Mouse (Mus musculus): ENCODE measurements around the gene 4632433K11Rik. TPM values are rescaled to one million over a fixed set of nuclear protein-coding genes. Genes with fewer than 3 reads are reported as not detected.
"Not testable (repeated sequence)": the region's sequence is repeated elsewhere in the genome, so short reads cannot be mapped to it uniquely, and the experiment has no call there.

Gene 4632433K11Rik
- polyA plus RNA-seq (2015; fragmentation: Nextera tagmentation; extraction: Ambion mirVana), result not detected in 2 replicates

DNA sequence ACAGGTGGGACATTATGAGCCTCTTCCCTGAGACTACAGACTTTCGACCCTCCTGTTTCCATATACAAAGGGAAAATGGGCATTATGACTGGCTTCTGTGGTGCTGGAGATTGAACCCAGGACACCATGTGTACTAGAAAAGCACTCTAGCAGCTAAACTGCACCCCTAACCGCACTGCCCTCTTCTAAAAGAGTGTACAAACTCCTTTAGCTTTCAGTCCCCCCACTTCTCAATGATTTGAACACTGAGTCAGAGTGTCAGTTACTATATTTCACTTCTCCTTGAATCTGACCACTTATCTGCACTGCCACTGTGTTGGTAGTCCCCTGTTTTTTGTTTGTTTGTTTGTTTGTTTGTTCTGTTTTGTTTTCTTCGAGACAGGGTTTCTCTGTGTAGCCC, at the start of gene 4632433K11Rik:
Gene 4632433K11Rik (plus strand): TSS at position 301 of the 400 bp plus-strand sequence.
- WGBS, result 91% methylated on average over 3 of the region's 3 CpGs

DNA sequence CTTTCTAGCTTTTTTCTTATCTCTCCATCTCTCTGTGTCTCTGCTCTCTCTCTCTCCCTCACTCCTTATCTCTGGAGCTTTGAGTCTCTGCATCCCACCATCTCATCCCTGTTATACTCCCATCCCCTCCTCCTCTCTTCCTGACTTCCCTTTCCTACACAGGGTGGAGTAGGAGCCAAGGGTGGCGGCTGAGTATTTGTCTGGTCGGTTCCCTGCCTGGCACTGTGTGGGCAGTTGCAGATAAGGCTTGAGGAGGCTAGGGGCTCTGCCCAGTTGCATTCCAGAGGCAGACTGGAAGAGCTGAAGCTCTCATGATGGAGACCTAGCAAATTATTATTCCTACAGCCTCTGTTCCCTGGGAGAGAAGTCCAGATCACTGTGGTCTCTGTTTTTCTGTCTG, 45.7 kb upstream of the 4632433K11Rik start:
- H3K9ac ChIP-seq, result no peak overlapping the region
- ATAC-seq (ENCODE audit: low FRiP score, low read depth), result no peak
- H3K4me1 ChIP-seq (replicated peaks), result peaks cover 4% of the 10 kb centered on the region
- peaks cover 24% of the 10 kb centered on the region for H3K36me3 ChIP-seq
- H3K4me2 ChIP-seq, result no peak overlapping the region
- H3K27ac ChIP-seq (replicated peaks), result no peak overlapping the region
- WGBS, result 62% methylated on average over 2 of the region's 2 CpGs
- H3K27me3 ChIP-seq, result no peaks in the 10 kb centered on the region
- no peak overlapping the region for H3K4me3 ChIP-seq
- H3K9me3 ChIP-seq, result no peaks in the 10 kb centered on the region

More for the DNA sequence above, at the start of gene 4632433K11Rik:
- H3K36me3 ChIP-seq, result peaks cover 65% of the 10 kb centered on the region
- no peak within 1 kb of the TSS for H3K4me2 ChIP-seq
- H3K4me1 ChIP-seq (replicated peaks), result peaks cover 9% of the 10 kb centered on the region
- ATAC-seq (ENCODE audit: low FRiP score, low read depth), result no peak
- no peak within 1 kb of the TSS for H3K4me3 ChIP-seq
- no peaks in the 10 kb centered on the region for H3K27me3 ChIP-seq
- H3K27ac ChIP-seq (replicated peaks), result no peak within 1 kb of the TSS
- no peak within 1 kb of the TSS for H3K9ac ChIP-seq
- H3K9me3 ChIP-seq, result peaks cover 8% of the 10 kb centered on the region

DNA sequence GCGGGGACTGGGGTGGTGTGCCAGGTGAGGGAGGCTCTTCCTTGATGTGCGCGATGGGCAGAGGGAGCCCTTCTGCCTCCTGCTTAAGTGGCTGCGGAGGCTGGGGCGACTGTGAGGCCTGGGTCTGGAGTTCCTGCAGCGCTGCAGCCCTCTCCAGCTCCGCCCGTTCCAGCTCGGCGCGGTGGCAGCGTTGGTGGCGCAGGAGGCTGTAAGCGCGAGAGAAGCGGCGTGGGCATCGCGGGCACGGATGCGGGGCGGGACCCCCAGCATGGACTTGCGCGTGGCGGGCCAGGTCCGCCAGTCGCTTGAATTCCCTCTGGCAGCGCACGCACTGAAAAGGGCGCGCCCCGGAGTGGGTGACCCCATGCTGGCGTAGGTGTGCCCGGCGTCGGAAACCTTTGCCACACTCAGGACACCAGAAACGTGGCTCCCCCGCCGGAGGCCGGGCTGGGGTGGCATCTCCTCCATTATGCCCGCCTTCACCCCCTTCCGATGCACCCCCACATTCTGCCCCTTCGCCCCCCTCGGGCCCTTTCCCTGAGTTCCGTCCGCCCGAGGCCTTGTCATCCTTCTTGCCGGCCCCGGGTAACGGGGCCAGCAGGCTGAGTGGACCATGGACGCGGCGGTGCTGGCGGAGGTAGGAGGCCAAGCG, 40.4 kb upstream of the 4632433K11Rik start:
- H3K9me3 ChIP-seq, result no peaks in the 10 kb centered on the region
- H3K27me3 ChIP-seq, result no peaks in the 10 kb centered on the region
- H3K4me1 ChIP-seq (replicated peaks), result peaks cover 35% of the 10 kb centered on the region
- no peak overlapping the region for H3K27ac ChIP-seq (replicated peaks)
- H3K36me3 ChIP-seq, result peaks cover 29% of the 10 kb centered on the region
- WGBS, result 32% methylated on average over 55 of the region's 55 CpGs
- 0 out of 2 replicates have a peak overlapping the region, but pooled peaks have one; percentile 28 for H3K9ac ChIP-seq
- no peak for ATAC-seq (ENCODE audit: low FRiP score, low read depth)
- peak overlapping the region; percentile 86 for H3K4me2 ChIP-seq
- H3K4me3 ChIP-seq, result peak overlapping the region; percentile 73

DNA sequence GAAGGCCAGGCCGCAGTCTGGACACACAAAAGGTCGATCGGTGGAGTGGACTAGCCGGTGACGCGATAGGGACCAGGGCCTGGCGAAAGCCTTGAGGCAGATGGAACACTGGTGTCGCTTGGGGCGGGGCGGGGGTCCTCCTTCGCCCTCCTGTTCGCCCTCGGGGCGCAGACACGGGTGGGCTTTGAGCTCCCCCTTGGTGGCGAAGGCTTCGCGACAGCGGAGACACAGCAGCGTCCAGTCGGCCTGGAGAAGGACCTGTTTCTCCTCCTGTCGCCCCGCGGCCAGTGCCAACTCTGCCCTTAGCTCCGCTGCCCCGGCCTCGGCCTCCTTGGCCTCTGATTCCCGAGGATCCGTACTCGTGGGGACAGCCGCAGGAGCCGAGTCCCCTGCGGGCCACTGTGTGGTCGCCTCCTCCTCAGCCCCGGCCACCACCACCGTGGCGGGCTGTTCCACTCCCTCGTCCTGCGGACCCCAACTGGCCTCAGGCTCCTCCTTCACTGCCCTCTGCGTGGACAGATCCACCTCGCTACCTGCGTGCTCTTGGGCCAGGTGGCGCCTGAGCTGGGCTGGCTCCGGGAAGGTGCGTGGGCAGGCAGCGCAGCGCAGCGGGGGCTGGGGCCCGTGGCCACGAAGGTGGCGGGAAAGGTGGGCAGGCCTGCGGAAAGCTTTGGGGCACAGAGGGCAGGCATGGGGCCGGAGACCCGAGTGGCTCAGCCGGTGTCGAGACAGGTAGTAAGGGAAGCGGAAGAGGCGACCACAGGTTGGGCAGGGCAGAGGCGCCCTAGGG, 39.7 kb upstream of the 4632433K11Rik start:
- Histone ChIP-seq H3K4me2 (peak overlapping the region; percentile 86), H3K36me3 (peaks cover 29% of the 10 kb centered on the region), H3K9ac (0 out of 2 replicates have a peak overlapping the region, but pooled peaks have one; percentile 28), H3K27me3 (no peaks in the 10 kb centered on the region), H3K4me3 (peak overlapping the region; percentile 73), H3K9me3 (no peaks in the 10 kb centered on the region), H3K4me1 (replicated peaks) (peaks cover 35% of the 10 kb centered on the region), H3K27ac (replicated peaks) (no peak overlapping the region)
- no peak for ATAC-seq (ENCODE audit: low FRiP score, low read depth)
- 47% methylated on average over 51 of the region's 59 CpGs for WGBS

DNA sequence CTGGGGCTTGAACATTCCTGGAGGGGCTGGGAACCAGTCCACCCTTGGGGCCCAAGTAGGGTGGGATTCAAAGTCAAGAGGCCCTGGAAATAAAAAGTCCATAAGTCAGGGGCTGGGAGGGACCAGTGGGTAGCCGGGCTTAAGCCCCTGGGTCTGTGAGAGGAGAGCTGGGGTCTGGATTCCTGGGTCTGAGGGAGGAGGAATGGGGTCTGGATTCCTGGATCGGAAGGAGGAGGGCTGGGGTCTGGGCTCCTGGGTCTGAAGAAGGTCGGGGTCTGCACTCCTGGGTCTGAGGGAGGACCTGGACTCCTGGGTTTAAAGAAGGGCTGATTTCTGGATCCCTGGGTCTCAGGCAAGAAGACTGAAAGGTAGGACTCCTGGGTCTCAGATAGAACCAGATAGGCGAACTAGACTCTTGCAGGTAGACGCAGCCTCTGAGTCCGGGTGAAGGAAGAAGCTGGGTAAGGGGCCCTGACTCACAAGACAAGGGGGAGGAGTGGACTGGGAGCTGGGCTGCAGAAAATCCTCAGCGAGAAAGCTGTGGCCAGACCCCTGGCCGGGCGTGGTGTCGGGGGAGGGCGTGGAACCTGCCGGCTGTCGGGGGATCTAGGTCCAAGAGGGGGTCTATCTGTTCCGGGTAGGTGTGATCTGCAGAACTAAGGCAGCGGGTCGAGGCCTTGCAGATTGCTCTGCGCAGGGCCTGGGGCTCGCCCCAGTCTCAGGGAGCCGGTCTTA, 38.5 kb upstream of the 4632433K11Rik start:
- H3K4me3 ChIP-seq, result peak overlapping the region; percentile 73
- no peaks in the 10 kb centered on the region for H3K27me3 ChIP-seq
- peaks cover 26% of the 10 kb centered on the region for H3K36me3 ChIP-seq
- 6% methylated on average over 19 of the region's 19 CpGs for WGBS
- H3K4me2 ChIP-seq, result peak overlapping the region; percentile 86
- H3K9ac ChIP-seq, result peak overlapping the region; percentile 86
- ATAC-seq (ENCODE audit: low FRiP score, low read depth), result peak; percentile 13; the same call in 1 of the 2 replicates
- peak overlapping the region; percentile 82 for H3K27ac ChIP-seq (replicated peaks)
- H3K4me1 ChIP-seq (replicated peaks), result peaks cover 35% of the 10 kb centered on the region
- H3K9me3 ChIP-seq, result no peaks in the 10 kb centered on the region

DNA sequence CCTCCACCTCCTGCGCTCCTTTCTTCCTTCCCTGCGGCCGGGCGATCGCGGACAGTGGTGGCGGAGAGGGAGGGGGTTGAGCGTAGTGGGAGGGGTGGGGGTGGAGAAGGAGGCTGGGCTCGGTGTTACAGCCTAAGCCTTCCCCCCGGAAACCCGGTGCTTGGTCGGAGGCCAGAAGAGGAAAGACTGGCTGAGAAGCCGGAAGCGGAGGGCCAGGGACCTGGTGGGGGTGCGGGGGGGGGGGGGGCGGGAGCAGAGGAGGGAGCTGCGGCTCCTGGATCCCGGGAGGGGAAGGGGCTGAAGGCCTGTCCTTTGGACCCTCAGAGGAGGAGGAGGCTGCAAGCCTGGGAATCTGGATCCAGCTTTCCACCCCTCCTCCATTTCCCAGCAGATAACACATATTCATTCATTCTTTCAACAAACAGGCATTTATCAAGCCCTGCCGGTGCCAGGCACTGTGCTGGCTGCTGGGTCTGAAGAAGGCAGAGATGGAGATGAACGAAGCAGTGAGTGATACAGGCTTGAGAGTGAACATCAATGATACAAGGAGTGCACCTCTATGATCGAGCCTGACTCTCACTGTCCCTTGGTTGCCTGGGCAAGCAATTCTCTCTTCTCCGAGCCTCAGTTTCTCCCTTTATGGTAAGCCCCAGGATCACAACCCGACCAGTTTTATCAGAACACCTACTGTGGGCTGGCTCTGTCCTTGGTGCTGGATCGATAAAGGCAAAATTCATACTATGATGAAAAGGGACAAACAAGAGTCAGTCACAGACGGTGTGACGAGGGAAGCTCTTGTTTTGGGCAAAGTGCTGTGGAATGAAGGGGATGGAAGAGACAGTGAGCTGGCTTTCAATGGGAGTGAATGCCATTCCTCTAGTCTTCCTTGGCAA, 37.7 kb upstream of the 4632433K11Rik start, which contains the start of gene Zfp579:
Gene Zfp579 (minus strand): TSS at position 156 of the 893 bp plus-strand sequence.
- 2% methylated on average over 13 of the region's 26 CpGs for WGBS
- Histone ChIP-seq H3K9ac (peak within 1 kb of the TSS; percentile 86), H3K4me2 (peak within 1 kb of the TSS; percentile 86), H3K27me3 (no peaks in the 10 kb centered on the region), H3K9me3 (no peaks in the 10 kb centered on the region), H3K4me1 (replicated peaks) (peaks cover 35% of the 10 kb centered on the region), H3K4me3 (peak within 1 kb of the TSS; percentile 73), H3K36me3 (peaks cover 24% of the 10 kb centered on the region), H3K27ac (replicated peaks) (peak within 1 kb of the TSS; percentile 90)
- peak; percentile 90 for ATAC-seq (ENCODE audit: low FRiP score, low read depth)

DNA sequence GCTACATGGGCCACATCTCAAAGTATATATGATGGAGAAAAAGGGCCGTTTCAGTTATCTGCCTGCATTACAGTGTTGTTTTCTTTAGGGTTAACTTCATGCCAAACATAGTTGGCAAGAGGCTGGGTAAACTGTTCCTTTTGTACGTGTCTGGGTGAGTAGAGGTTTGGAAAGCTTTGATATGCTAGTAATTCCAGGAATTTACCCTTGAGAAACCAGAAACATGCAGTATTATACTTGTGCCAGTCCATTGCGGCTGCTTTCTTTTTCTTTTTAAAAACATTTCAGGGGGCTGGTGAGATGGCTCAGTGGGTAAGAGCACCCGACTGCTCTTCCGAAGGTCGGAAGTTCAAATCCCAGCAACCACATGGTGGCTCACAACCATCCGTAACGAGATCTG, 37.0 kb upstream of the 4632433K11Rik start:
- peaks cover 18% of the 10 kb centered on the region for H3K36me3 ChIP-seq
- peak overlapping the region; percentile 86 for H3K4me2 ChIP-seq
- peak overlapping the region; percentile 86 for H3K9ac ChIP-seq
- no peaks in the 10 kb centered on the region for H3K27me3 ChIP-seq
- H3K4me3 ChIP-seq, result peak overlapping the region; percentile 73
- 0 out of 2 replicates have a peak overlapping the region, but pooled peaks have one; percentile 90 for H3K27ac ChIP-seq (replicated peaks)
- peaks cover 35% of the 10 kb centered on the region for H3K4me1 ChIP-seq (replicated peaks)
- ATAC-seq (ENCODE audit: low FRiP score, low read depth), result no peak
- WGBS, result 66% methylated on average over 8 of the region's 8 CpGs
- no peaks in the 10 kb centered on the region for H3K9me3 ChIP-seq

DNA sequence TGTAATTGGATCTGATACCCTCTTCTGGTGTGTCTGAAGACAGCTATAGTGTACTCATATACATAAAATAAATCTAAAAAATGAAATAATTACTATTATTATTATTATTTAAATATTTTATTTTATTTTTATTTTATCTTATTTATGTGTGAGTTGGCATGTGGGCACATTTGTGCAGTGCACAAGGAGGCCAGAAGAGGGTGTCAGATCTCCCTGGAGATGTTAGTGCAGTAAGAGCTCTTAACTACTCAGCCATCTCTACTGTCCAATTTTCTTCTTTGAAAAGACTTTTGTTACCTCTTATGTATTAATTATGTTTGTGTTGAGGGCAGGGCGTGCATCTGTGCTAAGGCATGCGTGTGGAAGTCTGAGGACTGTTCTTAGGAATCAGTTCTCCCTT, 34.0 kb upstream of the 4632433K11Rik start:
- H3K27ac ChIP-seq (replicated peaks), result no peak overlapping the region
- H3K4me2 ChIP-seq, result no peak overlapping the region
- 71% methylated on average over 2 of the region's 2 CpGs for whole genome bisulfite sequencing
- no peak overlapping the region for H3K9ac ChIP-seq
- H3K36me3 ChIP-seq, result no peaks in the 10 kb centered on the region
- H3K4me3 ChIP-seq, result no peak overlapping the region
- ATAC-seq (ENCODE audit: low FRiP score, low read depth), result no peak
- H3K4me1 ChIP-seq (replicated peaks), result peaks cover 14% of the 10 kb centered on the region
- no peaks in the 10 kb centered on the region for H3K9me3 ChIP-seq
- H3K27me3 ChIP-seq, result no peaks in the 10 kb centered on the region

DNA sequence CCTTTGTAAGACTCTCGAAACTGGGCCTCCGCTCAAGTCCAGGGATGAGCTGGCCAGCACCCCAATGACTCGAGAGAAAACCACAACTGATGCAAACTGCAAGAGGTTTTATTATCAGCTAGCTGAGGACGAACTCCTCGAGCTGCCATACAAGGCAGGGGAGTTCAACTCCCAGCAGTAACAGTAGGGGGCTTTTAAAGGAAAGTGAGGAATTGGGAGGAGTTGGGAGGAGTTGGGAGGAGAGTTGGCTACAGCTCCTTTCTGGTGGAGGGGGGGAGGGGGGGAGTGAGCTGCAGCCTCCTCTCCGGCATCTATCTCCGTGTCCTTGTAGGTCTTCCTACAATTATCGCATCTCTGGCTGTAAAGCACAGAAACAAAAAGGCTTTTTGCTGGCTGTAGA, 31.0 kb upstream of the 4632433K11Rik start:
- not testable (repeated sequence) for H3K9ac ChIP-seq; ATAC-seq (ENCODE audit: low FRiP score, low read depth); H3K4me1 ChIP-seq (replicated peaks); H3K27ac ChIP-seq (replicated peaks); H3K4me3 ChIP-seq; H3K27me3 ChIP-seq; H3K4me2 ChIP-seq; H3K9me3 ChIP-seq
- H3K36me3 ChIP-seq, result peaks cover 12% of the 10 kb centered on the region
- 62% methylated on average over 8 of the region's 8 CpGs for WGBS

DNA sequence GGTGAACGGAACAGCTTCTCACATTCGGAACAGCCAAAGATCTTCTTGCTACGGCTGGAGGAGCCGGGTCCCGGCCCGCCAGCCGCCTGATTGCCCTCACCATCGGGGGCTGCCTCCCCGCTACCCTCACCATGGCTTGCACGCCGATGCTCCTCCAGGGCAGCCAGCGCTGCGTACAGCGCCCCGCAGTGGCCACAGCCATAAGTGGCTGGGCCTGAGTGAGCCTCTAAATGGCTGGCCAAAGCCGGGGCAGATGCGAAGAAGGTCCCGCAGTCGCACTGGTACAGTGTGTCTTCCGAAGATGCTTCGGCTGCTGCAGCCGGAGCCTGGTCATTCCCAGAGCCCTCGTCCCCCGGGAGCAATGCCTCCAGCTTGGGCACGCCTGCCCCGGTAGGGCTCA, 25.7 kb upstream of the 4632433K11Rik start:
- Histone ChIP-seq H3K36me3 (peaks cover 60% of the 10 kb centered on the region), H3K4me2 (no peak overlapping the region), H3K27me3 (no peaks in the 10 kb centered on the region), H3K9me3 (no peaks in the 10 kb centered on the region), H3K4me3 (no peak overlapping the region), H3K4me1 (replicated peaks) (no peaks in the 10 kb centered on the region), H3K27ac (replicated peaks) (no peak overlapping the region), H3K9ac (no peak overlapping the region)
- 95% methylated on average over 26 of the region's 26 CpGs for WGBS
- no peak for ATAC-seq (ENCODE audit: low FRiP score, low read depth)

Data from hindbrain, embryonic 15.5 days (tissue).